Mouse (Mus musculus) left cerebral cortex, adult 8-10 months (tissue): ENCODE results near the gene Olfr1324. TPM values are rescaled to one million over a fixed set of nuclear protein-coding genes. Genes with fewer than 3 reads are reported as not detected.
"Not testable (repeated sequence)": the region's sequence is repeated elsewhere in the genome, so short reads cannot be mapped to it uniquely, and the experiment has no call there.

Experiments
- DNase-seq, 2 experiments: peaks; one replicate each; pipeline ENCODE4 v3.0.0; 2022; ENCODE audit warnings: low spot score in 2 of 2
- total RNA-seq, 4 experiments: library from RNA; stranded (reverse); gene quantifications; 2 replicates each; pipeline ENCODE4 v1.2.4; 2022

The Olfr1324 gene
- total RNA-seq: not detected

GRCm38 (mm10) chrX:50428398-50428797 is at the start of gene Olfr1324:
Gene Olfr1324, minus strand, starts transcription at chrX:50428498.
- no peak for DNase-seq

GRCm38 (mm10) chrX:50470341-50470740 is 42.0 kb upstream of the Olfr1324 start:
- not testable (repeated sequence) for DNase-seq

GRCm38 (mm10) chrX:50456136-50456535 is 27.8 kb upstream of the Olfr1324 start:
- no peak for DNase-seq

GRCm38 (mm10) chrX:50443352-50443751 is 15.1 kb upstream of the Olfr1324 start:
- no peak for DNase-seq

GRCm38 (mm10) chrX:50442696-50443095 is 14.4 kb upstream of the Olfr1324 start:
- DNase-seq: no peak

GRCm38 (mm10) chrX:50432499-50432898 is 4.2 kb upstream of the Olfr1324 start:
- no peak for DNase-seq

- no peak for DNase-seq
These were observed 478 bp downstream of the Olfr1324 start for GRCm38 (mm10) chrX:50427712-50428328.

- no peak for DNase-seq
These were observed 2.3 kb downstream of the Olfr1324 start for GRCm38 (mm10) chrX:50425899-50426436.

GRCm38 (mm10) chrX:50410361-50410760 is 17.9 kb downstream of the Olfr1324 start:
- DNase-seq: not testable (repeated sequence)

GRCm38 (mm10) chrX:50390616-50391015 is 37.7 kb downstream of the Olfr1324 start:
- not testable (repeated sequence) for DNase-seq

GRCm38 (mm10) chrX:50374978-50375377 is 53.3 kb downstream of the Olfr1324 start:
- no peak for DNase-seq
